Mouse (Mus musculus) ES-Bruce4 (cell line): ENCODE data around the gene Rnf207.

Experiments
- CTCF ChIP-seq: IDR thresholded peaks from one replicate; pipeline ENCODE4 v1.8.1; 2011; ENCODE audit warnings: low read depth, low read length
- EP300 ChIP-seq: IDR thresholded peaks from 2 replicates; pipeline ENCODE4 v1.6.1; 2011; ENCODE audit warnings: low read depth, low read length; ENCODE audit not compliant: insufficient read depth
- POLR2A ChIP-seq: IDR thresholded peaks from one replicate; pipeline ENCODE4 v1.8.1; 2011; ENCODE audit warnings: low read length; ENCODE audit not compliant: insufficient read depth

GRCm38 (mm10) chr4:152313211-152313632 is 5.6 kb downstream of the Rnf207 start:
- TF ChIP-seq POLR2A (no peak), CTCF (no peak), EP300 (no peak)
